Mouse (Mus musculus) heart, embryonic 11.5 days (tissue): ENCODE measurements around the gene Unc119b. TPM values are rescaled to one million over a fixed set of nuclear protein-coding genes. Genes with fewer than 3 reads are reported as not detected.
A peak's percentile ranks its signal among the peaks of the same experiment; 100 is the strongest.
"Not testable (repeated sequence)": the region's sequence is repeated elsewhere in the genome, so short reads cannot be mapped to it uniquely, and the experiment has no call there.

Experiments used
- ATAC-seq: fragments of 200-750 bp; cut with Nextera tagmentation; replicated peaks from 2 replicates; pipeline ENCODE4 v1.8.0; 2017; ENCODE audit warnings: moderate library complexity; ENCODE audit not compliant: insufficient number of reproducible peaks, low FRiP score, low TSS enrichment
- H3K27ac ChIP-seq: fragments of 300-500 bp; sonication (generic); 2 replicates; pipeline ENCODE4 v1.5.1; 2014; ENCODE audit warnings: mild to moderate bottlenecking, low read depth, low read length
- H3K27me3 ChIP-seq: fragments of 300-500 bp; sonication (generic); 2 replicates; pipeline ENCODE4 v1.6.1; 2014; ENCODE audit warnings: mild to moderate bottlenecking, low read length, mixed read lengths; ENCODE audit not compliant: control insufficient read depth, insufficient read depth
- H3K36me3 ChIP-seq: fragments of 300-500 bp; sonication (generic); 2 replicates; pipeline ENCODE4 v1.6.1; 2014; ENCODE audit warnings: mild to moderate bottlenecking, low read length, moderate library complexity, mixed read lengths; ENCODE audit not compliant: control insufficient read depth, insufficient read depth
- H3K4me1 ChIP-seq: fragments of 300-500 bp; sonication (generic); 2 replicates; pipeline ENCODE4 v1.6.1; 2014; ENCODE audit warnings: low read length; ENCODE audit not compliant: control insufficient read depth, insufficient read depth
- H3K4me2 ChIP-seq: fragments of 300-500 bp; sonication (generic); 2 replicates; pipeline ENCODE4 v1.6.1; 2014; ENCODE audit warnings: mild to moderate bottlenecking, moderate library complexity
- H3K4me3 ChIP-seq: fragments of 300-500 bp; sonication (generic); 2 replicates; pipeline ENCODE4 v1.5.1; 2014; ENCODE audit warnings: low read depth, low read length
- H3K9ac ChIP-seq: fragments of 300-500 bp; sonication (generic); 2 replicates; pipeline ENCODE4 v1.6.1; 2014; ENCODE audit warnings: mild to moderate bottlenecking, low read depth, low read length, moderate library complexity
- H3K9me3 ChIP-seq: fragments of 300-500 bp; sonication (generic); replicated peaks from 2 replicates; pipeline ENCODE4 v1.6.1; 2016; ENCODE audit warnings: low read length; ENCODE audit not compliant: control insufficient read depth
- WGBS: fragments of 180-500 bp; shearing (Covaris S2); extraction: QIAGEN DNeasy Blood & Tissue Kit; methylation state at CpG from one replicate; pipeline ENCODE4 v1.1.7; 2014; ENCODE audit not compliant: insufficient replicate concordance; 5-methylcytosine and 5-hydroxymethylcytosine counted together
- polyA plus RNA-seq: library from polyadenylated mRNA; unstranded; fragments of >200 nt; fragmentation: Nextera tagmentation; extraction: Ambion mirVana; gene quantifications from 2 replicates; pipeline ENCODE4 v1.2.1, GENCODE M21; 2014

The Unc119b gene
- polyA plus RNA-seq, 1 experiment from 2014 or later: 18.9 TPM

DNA sequence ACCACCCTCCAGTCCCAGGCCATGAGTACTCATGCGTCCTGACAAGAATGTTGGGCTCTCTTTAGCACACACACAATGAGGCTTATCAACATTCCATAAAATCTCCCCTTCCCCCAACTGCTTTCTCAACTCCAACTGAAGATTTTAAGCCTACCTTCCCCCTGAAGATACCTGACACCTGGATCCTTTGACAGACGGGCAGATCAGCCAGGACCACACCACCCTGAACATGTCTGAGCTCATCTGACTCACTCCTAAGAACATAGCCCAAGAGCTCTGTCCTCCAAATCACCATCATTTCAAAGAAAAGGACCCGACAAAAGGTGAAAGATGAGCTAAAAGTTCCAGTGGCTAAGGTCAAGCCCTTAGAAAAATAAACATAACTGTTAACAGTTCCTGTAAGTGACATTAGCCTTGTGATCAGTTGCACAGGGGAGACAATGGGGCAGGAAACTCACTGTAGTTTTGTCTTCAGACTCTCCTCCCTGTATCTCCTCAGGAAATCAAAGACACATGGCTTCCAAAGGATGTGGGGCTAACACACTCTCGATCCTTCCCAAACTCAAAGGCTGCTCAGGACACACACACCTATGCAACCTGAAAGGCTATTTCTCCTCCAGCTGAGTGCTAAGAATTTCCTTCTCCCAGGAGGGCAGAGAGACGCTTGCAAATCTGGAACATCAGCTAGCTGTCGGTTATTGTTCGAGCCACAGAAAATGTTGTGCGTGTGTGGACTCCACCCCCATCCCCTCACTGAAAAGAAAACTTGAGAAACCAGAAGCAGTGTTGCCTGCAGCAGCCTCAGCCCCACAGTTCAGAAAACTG, 17.6 kb upstream of the Unc119b start:
- peaks cover 32% of the 10 kb centered on the region for H3K36me3 ChIP-seq
- WGBS: 28% methylated on average over 8 of the region's 8 CpGs
- H3K27me3 ChIP-seq: no peaks in the 10 kb centered on the region
- H3K4me1 ChIP-seq: peaks cover 51% of the 10 kb centered on the region
- no peak for ATAC-seq
- H3K9me3 ChIP-seq: no peaks in the 10 kb centered on the region
- H3K4me3 ChIP-seq: no peak overlapping the region
- H3K27ac ChIP-seq: peak overlapping the region; percentile 71
- 0 out of 2 replicates have a peak overlapping the region, but pooled peaks have one; percentile 35 for H3K9ac ChIP-seq
- H3K4me2 ChIP-seq: peak overlapping the region; percentile 22; the same call in 1 of the 2 replicates

DNA sequence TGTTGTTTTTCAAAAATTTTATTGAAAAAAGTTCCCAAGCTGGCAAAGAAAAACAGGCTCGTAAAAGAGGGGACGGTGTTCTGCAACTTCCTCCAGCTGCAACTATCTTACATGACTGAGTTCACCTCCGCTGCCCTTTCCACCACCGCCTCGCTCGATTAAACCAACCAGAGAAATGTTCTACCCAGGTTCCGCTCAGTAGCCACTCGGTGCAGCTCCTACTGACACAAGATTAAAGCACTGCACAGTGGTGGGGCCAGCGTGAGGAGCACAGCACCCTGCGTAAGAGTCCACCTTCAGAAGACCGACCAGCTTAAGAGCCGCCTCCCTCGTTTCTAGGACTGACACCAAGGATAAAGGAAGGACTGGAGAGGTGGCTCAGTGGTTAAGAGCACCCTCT, 16.7 kb upstream of the Unc119b start:
- Histone ChIP-seq H3K9me3 (no peaks in the 10 kb centered on the region), H3K4me2 (no peak overlapping the region), H3K36me3 (peaks cover 36% of the 10 kb centered on the region), H3K4me1 (peaks cover 49% of the 10 kb centered on the region), H3K27ac (no peak overlapping the region), H3K4me3 (no peak overlapping the region), H3K9ac (no peak overlapping the region), H3K27me3 (no peaks in the 10 kb centered on the region)
- no peak for ATAC-seq
- 88% methylated on average over 13 of the region's 13 CpGs for WGBS

DNA sequence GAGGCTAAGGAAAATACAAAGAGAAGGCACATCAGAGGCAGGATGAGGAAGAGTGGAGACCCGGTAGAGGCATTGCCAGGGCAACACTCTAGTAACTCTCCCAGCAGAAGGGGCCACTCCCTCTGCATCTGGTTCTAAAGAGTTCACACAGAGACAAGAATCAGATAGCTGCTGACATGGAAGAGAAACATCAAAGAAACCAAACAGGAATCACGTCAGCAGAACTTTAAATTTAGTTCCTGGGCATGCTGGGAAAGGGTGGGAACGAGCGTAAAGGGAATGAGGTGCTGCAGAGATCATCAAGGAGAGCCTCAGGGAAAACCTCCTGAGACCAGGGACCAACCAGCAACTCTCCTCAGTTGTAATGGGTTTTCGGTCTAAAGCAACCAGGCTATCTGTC, 16.2 kb upstream of the Unc119b start:
- no peak for ATAC-seq
- Histone ChIP-seq H3K36me3 (peaks cover 36% of the 10 kb centered on the region), H3K4me1 (peaks cover 45% of the 10 kb centered on the region), H3K4me3 (no peak overlapping the region), H3K27me3 (no peaks in the 10 kb centered on the region), H3K4me2 (no peak overlapping the region), H3K9ac (no peak overlapping the region), H3K27ac (no peak overlapping the region), H3K9me3 (no peaks in the 10 kb centered on the region)
- WGBS: 64% methylated on average over 5 of the region's 5 CpGs

DNA sequence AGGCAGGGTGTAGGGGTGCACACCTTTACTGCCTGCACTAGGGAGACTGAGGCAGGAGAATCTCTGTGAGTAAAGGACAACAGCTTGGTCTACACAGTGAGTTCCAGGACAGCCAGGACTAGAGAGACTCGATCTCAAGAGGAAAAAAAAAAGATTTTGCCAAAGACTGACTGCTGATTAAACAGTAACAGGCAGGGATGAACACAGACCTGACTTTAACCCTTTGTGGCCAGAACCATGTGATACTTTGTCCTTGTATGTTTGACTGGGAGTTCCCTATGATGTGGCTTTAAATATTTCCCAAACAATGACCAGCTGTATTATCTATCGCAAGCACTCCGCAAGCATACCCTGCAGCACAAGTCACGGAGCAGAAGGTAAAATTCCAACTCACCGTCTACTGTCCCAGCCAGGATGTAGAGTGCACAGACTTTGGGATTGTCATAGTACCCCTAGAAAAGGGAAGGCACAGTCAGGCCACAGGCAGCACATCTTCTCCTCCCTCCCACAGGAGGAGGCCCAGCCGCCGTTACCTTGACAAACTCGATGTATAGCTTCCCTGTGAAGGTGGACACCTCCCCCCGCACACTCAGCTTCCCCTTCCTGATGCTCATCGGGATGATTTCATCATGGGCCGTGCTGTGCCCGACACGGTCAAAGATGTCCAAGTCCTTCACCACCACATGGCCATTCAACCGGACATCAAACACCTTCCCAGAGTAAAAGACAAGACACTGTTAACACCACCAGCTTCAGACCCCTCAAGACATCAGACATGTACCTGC, 15.1 kb upstream of the Unc119b start:
- no peak overlapping the region for H3K4me3 ChIP-seq
- no peak overlapping the region for H3K9ac ChIP-seq
- peaks cover 36% of the 10 kb centered on the region for H3K36me3 ChIP-seq
- H3K4me1 ChIP-seq: peaks cover 33% of the 10 kb centered on the region
- H3K27ac ChIP-seq: no peak overlapping the region
- no peaks in the 10 kb centered on the region for H3K9me3 ChIP-seq
- H3K27me3 ChIP-seq: no peaks in the 10 kb centered on the region
- WGBS: 94% methylated on average over 14 of the region's 14 CpGs
- no peak for ATAC-seq
- H3K4me2 ChIP-seq: no peak overlapping the region

DNA sequence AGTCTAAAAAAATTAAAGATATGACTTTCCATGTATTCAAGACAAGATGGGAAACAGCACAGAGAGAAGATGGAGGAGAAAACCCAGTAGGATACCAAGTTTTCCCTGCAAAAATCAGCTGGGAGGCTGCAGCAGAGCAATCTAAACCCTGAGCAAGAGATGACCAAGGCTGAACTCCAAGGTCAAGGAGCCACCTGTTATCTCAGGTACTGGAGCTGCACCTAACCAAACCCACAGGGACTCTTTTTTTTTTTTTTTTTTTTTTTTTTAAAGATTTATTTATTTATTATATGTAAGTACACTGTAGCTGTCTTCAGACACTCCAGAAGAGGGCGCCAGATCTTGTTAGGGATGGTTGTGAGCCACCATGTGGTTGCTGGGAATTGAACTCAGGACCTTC, 14.1 kb upstream of the Unc119b start:
- H3K27me3 ChIP-seq, H3K27ac ChIP-seq, H3K4me3 ChIP-seq, H3K4me2 ChIP-seq, H3K9me3 ChIP-seq, H3K9ac ChIP-seq, ATAC-seq: not testable (repeated sequence)
- WGBS: no CpG with 5 or more reads among the region's 1 CpGs
- H3K4me1 ChIP-seq: peaks cover 24% of the 10 kb centered on the region
- peaks cover 39% of the 10 kb centered on the region for H3K36me3 ChIP-seq

DNA sequence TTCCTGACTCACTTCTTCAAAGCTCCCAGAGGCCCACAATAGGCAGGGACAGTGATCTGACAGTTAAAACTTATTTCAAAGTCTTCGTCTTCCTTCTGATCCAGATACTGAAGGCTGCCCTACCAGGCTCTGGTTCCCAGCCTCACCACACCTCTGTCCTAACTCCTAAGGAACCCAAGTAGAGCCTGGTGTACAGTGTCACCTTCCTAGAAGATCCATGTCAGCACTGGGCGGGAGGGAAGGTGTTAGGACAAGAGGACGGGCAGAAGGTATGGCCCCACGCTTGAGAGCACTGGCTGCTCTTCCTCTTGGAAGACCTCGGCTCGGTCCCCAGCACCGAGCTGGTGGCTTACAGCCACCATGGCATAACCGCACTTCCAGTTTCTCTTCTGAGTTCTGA, 13.6 kb upstream of the Unc119b start:
- H3K9ac ChIP-seq: no peak overlapping the region
- no peaks in the 10 kb centered on the region for H3K9me3 ChIP-seq
- peaks cover 21% of the 10 kb centered on the region for H3K4me1 ChIP-seq
- H3K36me3 ChIP-seq: peaks cover 40% of the 10 kb centered on the region
- H3K4me2 ChIP-seq: no peak overlapping the region
- 90% methylated on average over 8 of the region's 8 CpGs for WGBS
- no peak for ATAC-seq
- no peak overlapping the region for H3K4me3 ChIP-seq
- H3K27me3 ChIP-seq: no peaks in the 10 kb centered on the region
- H3K27ac ChIP-seq: no peak overlapping the region

DNA sequence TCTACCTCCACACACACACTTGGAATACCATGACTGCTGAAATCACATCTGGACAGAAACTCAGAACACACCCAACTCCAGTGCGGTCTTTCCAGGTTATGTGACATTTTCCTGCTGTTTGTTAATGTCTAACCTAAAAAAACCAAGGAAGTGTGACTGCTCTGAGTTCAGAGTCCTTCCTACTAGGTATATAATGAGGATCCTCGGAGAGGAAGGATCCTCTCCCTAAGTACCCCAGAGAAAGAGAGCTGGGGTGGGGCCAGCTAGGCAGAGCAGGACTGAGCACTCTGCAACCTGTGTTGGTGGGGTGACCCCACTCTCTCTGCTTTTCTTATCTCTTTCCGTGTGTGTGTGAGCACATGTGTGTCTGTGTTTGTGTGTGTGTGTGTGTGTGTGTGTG, 12.6 kb upstream of the Unc119b start:
- no peak overlapping the region for H3K9ac ChIP-seq
- peaks cover 11% of the 10 kb centered on the region for H3K4me1 ChIP-seq
- peaks cover 43% of the 10 kb centered on the region for H3K36me3 ChIP-seq
- 70% methylated on average over 3 of the region's 3 CpGs for WGBS
- H3K27ac ChIP-seq: no peak overlapping the region
- H3K4me2 ChIP-seq: no peak overlapping the region
- no peak overlapping the region for H3K4me3 ChIP-seq
- H3K27me3 ChIP-seq: no peaks in the 10 kb centered on the region
- ATAC-seq: no peak
- H3K9me3 ChIP-seq: no peaks in the 10 kb centered on the region

DNA sequence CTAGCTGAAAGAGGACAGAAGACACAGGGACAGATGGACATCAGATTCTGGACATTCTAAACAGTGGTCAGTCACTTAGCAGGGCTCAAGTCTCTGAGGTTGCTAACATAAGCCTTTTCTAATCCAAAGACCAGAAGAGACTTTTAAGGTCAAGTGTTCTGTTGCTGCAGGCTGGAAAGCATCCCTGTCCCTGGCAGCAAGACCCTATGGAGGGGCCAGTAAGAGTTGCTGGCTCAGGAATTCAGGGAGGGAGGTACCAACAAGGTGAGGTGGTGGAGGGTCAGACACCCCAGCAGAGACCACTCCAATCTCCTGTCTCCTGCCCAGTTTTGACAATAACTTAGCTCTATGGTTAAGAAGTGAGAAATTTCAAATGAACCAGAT, 12.0 kb upstream of the Unc119b start:
- H3K27me3 ChIP-seq: no peaks in the 10 kb centered on the region
- no peak overlapping the region for H3K4me3 ChIP-seq
- H3K27ac ChIP-seq: no peak overlapping the region
- no peaks in the 10 kb centered on the region for H3K9me3 ChIP-seq
- no peak overlapping the region for H3K4me2 ChIP-seq
- peaks cover 5% of the 10 kb centered on the region; the same call in 1 of the 2 replicates for H3K4me1 ChIP-seq
- H3K36me3 ChIP-seq: peaks cover 43% of the 10 kb centered on the region
- ATAC-seq: no peak
- H3K9ac ChIP-seq: no peak overlapping the region
